Mouse (Mus musculus) ES-Bruce4 (cell line): ENCODE measurements around the gene Ly6g5c.

Experiments
- CTCF ChIP-seq: IDR thresholded peaks from one replicate; pipeline ENCODE4 v1.8.1; 2011; ENCODE audit warnings: low read depth, low read length
- POLR2A ChIP-seq: IDR thresholded peaks from one replicate; pipeline ENCODE4 v1.8.1; 2011; ENCODE audit warnings: low read length; ENCODE audit not compliant: insufficient read depth

GRCm38 (mm10) chr17:35103221-35103690, 4.8 kb upstream of the Ly6g5c start:
- TF ChIP-seq CTCF = no peak
- no peak for TF ChIP-seq POLR2A
